Mouse (Mus musculus): ENCODE measurements at regions not wholly inside any gene's neighbourhood (a gene's known extent, or its start where the extent isn't known, plus 50 kb on each side); places are given as distances from the start of the nearest gene placed in this dataset.
A peak's percentile ranks its signal among the peaks of the same experiment; 100 is the strongest.

- TF ChIP-seq BHLHE40 (IDR thresholded peaks at IDR 0.05; ENCODE audit: borderline replicate concordance, low read depth, low read length): no peak
- TF ChIP-seq ZC3H11A (IDR thresholded peaks at IDR 0.05; ENCODE audit: low read depth, low read length): no peak
- no peak for TF ChIP-seq EP300 (IDR thresholded peaks at IDR 0.05; ENCODE audit: low read depth in 1 of 2, low read length in 2 of 2)
- TF ChIP-seq GABPA (IDR thresholded peaks at IDR 0.05; ENCODE audit: low read depth, low read length): no peak
- TF ChIP-seq GATA1 (IDR thresholded peaks at IDR 0.05; ENCODE audit: low read depth, low read length): no peak
- no peak for TF ChIP-seq MXI1 (IDR thresholded peaks at IDR 0.05; ENCODE audit: low read depth, low read length)
- no peak for TF ChIP-seq CHD2 (IDR thresholded peaks at IDR 0.05; ENCODE audit: low read length)
- TF ChIP-seq RCOR1 (IDR thresholded peaks at IDR 0.05; ENCODE audit: low read depth, low read length): no peak
- TF ChIP-seq POLR2A (IDR thresholded peaks at IDR 0.05; ENCODE audit: control insufficient read depth in 1 of 2, insufficient read depth in 1 of 2, low read depth in 1 of 2, low read length in 2 of 2, poor library complexity in 1 of 2): peak in 1 of 2 experiments; percentile 55; a peak in 2 of 4 replicates
- TF ChIP-seq CTCF (IDR thresholded peaks at IDR 0.05 in 2 of 3, conservative IDR thresholded peaks at IDR 0.05 in 1 of 3; ENCODE audit: control insufficient read depth in 1 of 3, insufficient read depth in 1 of 3, low read depth in 2 of 3, low read length in 3 of 3, poor library complexity in 1 of 3, severe bottlenecking in 1 of 3): no peak
- no peak for TF ChIP-seq MEF2A (IDR thresholded peaks at IDR 0.05; ENCODE audit: extremely low read depth, insufficient replicate concordance, low read depth, low read length, poor library complexity, severe bottlenecking)
- TF ChIP-seq MYC (IDR thresholded peaks at IDR 0.05; ENCODE audit: low read depth, low read length): no peak
- no peak for TF ChIP-seq USF1 (IDR thresholded peaks at IDR 0.05; ENCODE audit: low read depth, low read length)
Observed at GRCm38 (mm10) chr15:62218346-62219080, 1295.7 kb upstream of the A1bg start.
